Mouse (Mus musculus): ENCODE measurements around the gene Map7d2.

Gene Map7d2

GRCm38 (mm10) chrX:159509847-159510715 is 95.7 kb downstream of the Map7d2 start:
- no peak for DNase-seq (ENCODE audit: low read depth)

- DNase-seq (ENCODE audit: low read depth): no peak
Measured at GRCm38 (mm10) chrX:159510716-159511051, 96.3 kb downstream of the Map7d2 start.

- DNase-seq (ENCODE audit: low read depth): no peak
Measured at GRCm38 (mm10) chrX:159515599-159515998, 101.2 kb downstream of the Map7d2 start.

- DNase-seq (ENCODE audit: low read depth): no peak
Measured at GRCm38 (mm10) chrX:159521780-159522179, 107.4 kb downstream of the Map7d2 start.

GRCm38 (mm10) chrX:159522651-159523050 is 108.3 kb downstream of the Map7d2 start:
- no peak for DNase-seq (ENCODE audit: low read depth)

- DNase-seq (ENCODE audit: low read depth): no peak
Measured at GRCm38 (mm10) chrX:159526388-159526787, 112.0 kb downstream of the Map7d2 start, which contains the start of gene Bclaf3. TSS of gene Bclaf3 (plus strand) at chrX:159526688.

GRCm38 (mm10) chrX:159532427-159532810 is 118.0 kb downstream of the Map7d2 start:
- DNase-seq (ENCODE audit: low read depth): peak; percentile 87

GRCm38 (mm10) chrX:159532811-159533462 is 118.6 kb downstream of the Map7d2 start:
- no peak for DNase-seq (ENCODE audit: low read depth)

GRCm38 (mm10) chrX:159541936-159542335 is 127.6 kb downstream of the Map7d2 start:
- no peak for DNase-seq (ENCODE audit: low read depth)

GRCm38 (mm10) chrX:159547093-159547492 is 132.7 kb downstream of the Map7d2 start:
- no peak for DNase-seq (ENCODE audit: low read depth)

Measured in c-Kit-positive CD71-positive TER-119-negative erythroid progenitor cells, embryonic 14.5 days (primary cell).